Mouse (Mus musculus): ENCODE data around the gene Timm17b.

Timm17b gene

DNA sequence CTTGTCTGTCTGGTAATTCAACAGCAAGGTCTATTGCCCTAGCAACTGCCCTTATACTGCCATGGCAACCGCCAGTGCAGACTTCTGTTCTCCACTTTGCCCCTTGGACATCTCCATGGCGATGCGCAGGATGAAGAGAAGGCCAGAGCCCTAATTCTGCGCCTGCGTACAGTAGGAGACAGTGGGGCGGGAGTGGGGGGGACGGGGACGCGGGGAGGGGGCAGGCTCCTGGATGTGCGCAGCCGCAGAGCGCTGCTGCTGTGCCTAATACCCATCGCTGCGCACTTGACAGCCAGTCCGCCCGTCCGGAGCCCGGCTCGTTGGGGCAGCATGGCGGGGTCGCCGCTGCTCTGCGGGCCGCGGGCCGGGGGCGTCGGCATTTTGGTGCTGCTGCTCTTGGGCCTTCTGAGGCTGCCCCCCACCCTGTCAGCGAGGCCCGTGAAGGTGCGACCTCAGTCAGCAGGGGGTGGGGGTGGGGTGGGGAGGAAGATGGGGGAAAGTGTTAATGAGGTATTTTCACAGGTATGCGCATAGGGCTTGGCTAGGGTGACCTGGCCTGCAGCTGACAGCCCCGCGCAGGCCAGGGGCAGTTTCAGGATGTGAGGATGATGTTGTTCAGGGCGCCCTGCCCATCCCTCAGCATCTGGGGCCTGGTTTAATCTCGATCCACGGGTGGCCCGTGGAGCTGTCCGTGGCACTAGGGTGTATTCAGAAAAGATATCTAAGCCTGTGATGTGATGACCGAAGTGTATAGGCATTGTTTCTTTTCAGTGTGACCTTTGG lies 20.6 kb downstream of the Timm17b start, which contains the start of gene Pcsk1n:
Gene Pcsk1n (plus strand): TSS at position 222 of the 783 bp plus-strand sequence.
- no peak for DNase-seq (ENCODE audit: extremely low read depth, low read depth, low spot score)

DNA sequence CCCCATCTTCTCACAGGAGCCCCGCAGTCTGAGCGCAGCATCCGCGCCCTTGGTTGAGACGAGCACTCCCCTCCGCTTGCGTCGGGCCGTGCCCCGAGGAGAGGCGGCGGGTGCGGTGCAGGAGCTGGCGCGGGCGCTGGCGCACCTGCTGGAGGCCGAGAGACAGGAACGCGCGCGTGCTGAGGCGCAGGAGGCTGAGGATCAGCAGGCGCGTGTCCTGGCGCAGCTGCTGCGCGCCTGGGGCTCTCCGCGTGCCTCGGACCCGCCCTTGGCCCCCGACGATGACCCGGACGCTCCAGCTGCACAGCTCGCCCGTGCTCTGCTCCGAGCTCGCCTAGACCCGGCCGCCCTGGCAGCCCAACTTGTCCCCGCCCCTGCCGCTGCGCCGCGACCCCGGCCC lies 22.9 kb downstream of the Timm17b start:
- DNase-seq (ENCODE audit: extremely low read depth, low read depth, low spot score): no peak

DNA sequence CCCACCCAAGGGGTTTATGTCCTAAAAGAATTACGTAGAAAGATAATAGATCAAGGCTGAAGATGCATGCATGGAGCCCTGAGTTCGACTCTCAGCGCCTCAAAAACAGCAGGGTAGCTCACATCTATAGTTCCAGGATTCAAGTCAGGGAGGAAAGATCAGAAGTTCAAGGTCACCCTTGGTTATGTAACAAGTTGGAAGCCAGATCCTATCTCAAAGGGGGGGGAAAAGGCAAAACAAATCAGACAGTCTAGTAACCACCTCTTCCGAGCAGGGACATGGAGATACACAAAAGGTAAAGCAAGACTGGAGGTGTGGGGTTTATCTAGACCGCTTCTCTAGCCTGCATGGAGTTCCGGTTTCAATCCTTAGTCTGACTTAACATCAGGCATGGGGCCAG lies 27.1 kb downstream of the Timm17b start:
- DNase-seq (ENCODE audit: extremely low read depth, low read depth, low spot score): no peak

DNA sequence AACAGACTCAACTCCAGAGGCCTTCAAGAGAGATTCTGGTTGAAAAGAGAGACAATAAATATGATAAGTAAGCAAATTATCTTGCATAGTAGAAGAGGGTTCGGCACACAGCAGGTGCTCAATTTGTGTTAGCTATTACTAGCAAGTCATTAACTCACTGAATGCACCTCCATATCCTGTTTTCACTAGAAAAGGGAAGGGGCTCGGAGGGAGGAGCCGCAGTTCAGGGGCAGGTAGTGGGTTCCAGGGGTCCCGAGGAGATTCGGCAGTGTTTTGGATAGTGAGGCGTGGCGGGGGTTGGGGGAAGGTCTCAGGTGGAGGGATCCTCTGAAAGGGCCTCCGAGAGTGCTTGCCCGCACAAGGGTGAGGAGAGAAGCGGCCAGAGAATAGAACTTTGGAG lies 28.0 kb downstream of the Timm17b start:
- DNase-seq (ENCODE audit: extremely low read depth, low read depth, low spot score): no peak

DNA sequence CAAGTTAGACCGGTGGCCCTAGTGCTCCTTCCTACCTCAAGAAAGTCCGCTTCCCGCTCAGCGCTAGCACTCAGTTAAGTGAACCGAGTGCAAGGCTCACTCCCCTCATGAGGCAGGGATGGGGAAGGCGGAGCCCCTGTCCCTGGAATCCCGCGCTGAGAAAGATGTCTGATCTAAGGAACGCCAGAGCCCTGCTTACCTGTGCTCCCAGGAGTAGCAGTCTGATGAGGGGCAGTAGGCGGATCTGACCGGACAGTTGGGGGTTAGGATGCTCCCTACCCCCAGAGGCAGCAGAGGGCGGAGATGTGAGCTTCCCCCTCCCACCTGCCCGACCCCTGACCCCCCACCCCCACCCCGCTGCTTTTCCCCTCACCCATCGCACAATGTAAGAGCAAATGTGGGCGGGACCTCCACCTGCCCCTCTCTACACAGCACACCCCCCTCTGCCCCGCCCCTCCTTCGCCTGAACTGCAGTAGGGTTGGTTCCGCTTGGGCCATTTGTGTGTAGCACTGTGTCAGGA lies 29.2 kb downstream of the Timm17b start, which contains the start of gene Eras:
Gene Eras (minus strand): TSS at position 338 of the 521 bp plus-strand sequence.
- DNase-seq (ENCODE audit: extremely low read depth, low read depth, low spot score): no peak

DNA sequence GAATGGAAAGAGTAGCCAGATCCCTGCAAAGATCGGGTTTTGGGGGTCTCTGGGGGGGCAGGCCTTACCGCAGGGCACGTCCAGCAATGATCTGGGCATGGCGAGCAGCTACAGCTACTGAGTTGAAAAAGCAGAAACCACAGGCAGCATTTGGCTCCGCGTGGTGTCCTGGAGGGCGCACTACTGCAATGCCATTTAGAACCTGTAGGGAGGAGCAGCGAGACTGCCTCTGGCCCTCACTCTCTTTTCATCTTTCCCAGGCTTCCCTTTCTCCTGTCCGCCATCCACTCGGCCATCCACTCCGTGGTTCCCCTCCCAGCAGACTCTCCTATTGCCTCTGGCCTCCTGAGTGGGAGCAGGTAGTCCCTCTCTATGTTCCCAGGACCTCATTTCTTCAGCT lies 37.7 kb downstream of the Timm17b start:
- no peak for DNase-seq (ENCODE audit: extremely low read depth, low read depth, low spot score)

DNA sequence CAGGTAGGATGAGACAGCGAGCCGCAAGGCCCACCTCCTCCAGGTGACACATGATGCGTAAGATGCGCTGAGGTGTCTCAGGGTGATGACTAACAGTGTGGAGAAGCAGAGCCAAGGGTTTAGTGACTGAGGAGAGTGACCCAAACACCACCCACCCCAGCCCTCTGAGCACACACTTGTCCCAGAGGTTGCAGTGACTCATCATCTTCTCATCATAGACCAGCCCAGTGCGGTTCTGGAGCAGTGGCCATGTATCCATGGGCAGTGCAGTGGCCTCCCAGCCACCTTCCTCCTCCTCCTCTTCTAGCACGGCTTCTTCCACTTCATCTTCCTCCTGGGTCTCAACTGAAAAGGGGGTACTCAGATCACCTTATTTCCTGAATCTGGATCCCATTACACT lies 38.5 kb downstream of the Timm17b start:
- no peak for DNase-seq (ENCODE audit: extremely low read depth, low read depth, low spot score)

DNA sequence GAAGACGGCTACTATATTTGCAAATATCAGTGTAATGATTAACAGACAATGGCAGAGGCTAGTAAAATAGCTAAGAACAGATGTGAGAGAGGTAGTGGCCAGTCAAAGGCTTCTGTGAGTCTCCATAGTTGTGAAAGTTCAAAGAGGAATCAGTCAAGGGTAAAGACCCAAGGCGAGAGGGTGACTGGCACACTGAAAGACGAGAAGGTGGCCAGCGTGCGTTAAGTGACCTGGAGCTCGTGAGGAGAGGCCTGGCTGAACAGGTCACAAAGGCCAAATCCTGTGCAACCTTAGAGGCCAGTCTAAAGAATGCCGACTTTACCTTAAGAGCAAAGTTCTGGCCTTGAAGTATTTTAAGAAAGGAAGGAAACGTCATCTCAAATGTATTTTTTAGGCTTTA lies 46.5 kb downstream of the Timm17b start:
- DNase-seq (ENCODE audit: extremely low read depth, low read depth, low spot score): no peak

DNA sequence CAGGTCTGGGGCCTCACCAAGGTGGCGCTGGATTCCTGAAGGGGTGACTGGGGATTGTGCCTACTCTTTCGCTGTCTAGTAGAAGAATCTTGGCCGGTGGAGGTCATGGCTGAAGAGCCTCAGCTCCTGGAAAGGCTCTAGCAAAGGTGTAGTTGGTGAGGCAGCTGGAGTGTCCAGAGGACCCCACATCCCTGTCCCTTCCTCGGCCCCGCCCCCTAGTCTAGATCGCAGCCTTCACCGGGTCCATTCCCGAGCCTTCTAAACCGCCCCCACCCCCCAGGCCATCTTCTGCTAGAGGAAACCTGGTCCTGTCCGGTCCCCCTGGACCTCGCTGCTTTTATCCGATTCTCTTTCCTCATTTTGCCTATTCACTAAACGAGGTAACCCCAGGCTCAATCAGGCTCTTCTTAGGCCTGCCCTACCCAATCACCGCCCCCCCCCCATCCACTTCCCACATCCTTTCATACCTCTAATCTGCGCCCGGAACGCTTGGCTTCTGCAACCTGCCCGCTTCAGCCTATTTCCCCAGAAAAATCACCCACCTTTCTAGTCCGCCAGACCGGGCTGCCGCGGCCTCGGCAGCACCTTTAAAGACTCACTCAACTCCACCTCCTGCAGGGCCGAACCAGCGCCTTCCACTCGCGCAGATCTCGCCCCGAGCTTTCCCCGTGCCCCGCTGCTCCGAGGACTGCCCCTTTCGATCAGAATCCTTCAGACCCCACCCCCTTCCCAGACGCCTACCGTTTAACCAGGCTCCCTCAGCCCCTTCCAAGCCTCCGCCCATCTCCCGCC lies 48.1 kb downstream of the Timm17b start, which contains the start of gene Hdac6:
Gene Hdac6 (minus strand): TSS at position 782 of the 792 bp plus-strand sequence.
- DNase-seq (ENCODE audit: extremely low read depth, low read depth, low spot score): no peak

DNA sequence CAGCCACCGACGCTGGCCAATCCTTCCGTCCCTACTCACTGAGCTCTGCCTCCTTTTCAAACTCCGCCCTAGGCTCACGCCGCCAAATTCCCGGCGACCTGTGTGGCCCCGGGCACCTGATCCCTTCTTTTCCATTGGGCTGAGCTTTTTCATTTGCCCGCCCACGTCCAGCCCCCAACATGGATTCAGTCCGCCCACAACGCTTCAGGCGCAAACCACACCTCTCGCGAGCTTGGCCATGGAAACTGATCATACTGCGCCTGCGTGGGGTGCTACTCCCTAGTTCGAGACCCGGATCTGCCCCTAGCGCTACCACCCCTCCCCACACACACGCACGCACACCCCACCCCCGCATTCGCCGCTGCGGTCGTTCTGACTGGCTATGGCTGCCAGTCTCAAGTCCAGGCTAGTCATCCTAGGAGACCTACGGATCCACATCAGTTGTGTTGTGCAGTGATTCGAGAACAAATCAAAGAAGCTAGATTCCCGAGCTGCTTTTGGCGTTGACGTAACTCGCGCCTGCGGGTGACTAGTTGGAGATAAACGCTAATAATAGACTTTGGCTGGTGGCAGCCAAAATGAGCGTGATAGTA lies 48.8 kb downstream of the Timm17b start:
- peak; percentile 54 for DNase-seq (ENCODE audit: extremely low read depth, low read depth, low spot score)

DNA sequence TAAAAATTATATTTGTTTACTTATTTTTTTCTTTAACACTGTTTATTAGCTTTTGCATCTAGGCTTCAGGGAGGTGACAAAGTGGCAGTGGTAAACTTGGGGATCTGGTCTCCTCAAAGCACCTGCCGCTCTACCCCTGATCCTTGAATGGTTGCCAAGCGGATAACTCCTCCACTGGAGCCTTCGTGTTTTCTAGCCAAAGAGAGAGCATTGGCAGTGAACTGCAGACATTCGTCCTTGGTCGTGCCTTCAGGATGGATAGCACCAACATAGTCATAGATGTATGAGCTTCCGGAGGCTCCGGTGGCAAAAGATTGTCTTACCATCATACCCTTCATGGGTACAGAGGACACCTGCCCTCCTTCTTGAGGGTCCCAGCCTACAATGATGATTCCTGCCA lies 50.9 kb downstream of the Timm17b start:
- no peak for DNase-seq (ENCODE audit: extremely low read depth, low read depth, low spot score)

All from fat pad, adult 2 months (tissue).